Mouse (Mus musculus) midbrain, postnatal 0 days (tissue): ENCODE measurements at regions not wholly inside any gene's neighbourhood (a gene's known extent, or its start where the extent isn't known, plus 50 kb on each side); places are given as distances from the start of the nearest gene placed in this dataset.

Experiments used
- ATAC-seq: fragments of 200-750 bp; cut with Nextera tagmentation; 2 replicates; pipeline ENCODE4 v1.8.0; 2017; ENCODE audit warnings: moderate number of reproducible peaks, mild to moderate bottlenecking, moderate TSS enrichment, moderate library complexity; ENCODE audit not compliant: low FRiP score
- DNase-seq: peaks from one replicate; pipeline ENCODE4 v3.0.0-alpha.2; 2015; ENCODE audit warnings: low spot score
- H3K27ac ChIP-seq: fragments of 300-500 bp; sonication (generic); 2 replicates; pipeline ENCODE4 v1.5.1; 2014; ENCODE audit warnings: low read depth, mild to moderate bottlenecking, low read length, mixed read lengths
- H3K27me3 ChIP-seq: fragments of 300-500 bp; sonication (generic); 2 replicates; pipeline ENCODE4 v1.6.1; 2014; ENCODE audit warnings: low read length, control low read depth, mixed read lengths; ENCODE audit not compliant: insufficient read depth
- H3K36me3 ChIP-seq: fragments of 300-500 bp; sonication (generic); 2 replicates; pipeline ENCODE4 v1.6.1; 2014; ENCODE audit warnings: low read length, control low read depth, mixed read lengths; ENCODE audit not compliant: insufficient read depth
- H3K4me1 ChIP-seq: fragments of 300-500 bp; sonication (generic); 2 replicates; pipeline ENCODE4 v1.6.1; 2014; ENCODE audit warnings: mild to moderate bottlenecking, control low read depth, antibody characterized with exemption, low read length, mixed read lengths; ENCODE audit not compliant: insufficient read depth
- H3K4me2 ChIP-seq: fragments of 300-500 bp; sonication (generic); 2 replicates; pipeline ENCODE4 v1.6.1; 2014; ENCODE audit warnings: low read depth, mild to moderate bottlenecking, low read length, mixed read lengths; ENCODE audit not compliant: poor library complexity, severe bottlenecking
- H3K4me3 ChIP-seq: fragments of 300-500 bp; sonication (generic); 2 replicates; pipeline ENCODE4 v1.5.1; 2014; ENCODE audit warnings: low read depth, mild to moderate bottlenecking, low read length, moderate library complexity
- H3K9ac ChIP-seq: fragments of 300-500 bp; sonication (generic); replicated peaks from 2 replicates; pipeline ENCODE4 v1.6.1; 2014; ENCODE audit warnings: mild to moderate bottlenecking, low read length, moderate library complexity, mixed read lengths; ENCODE audit not compliant: poor library complexity, severe bottlenecking
- H3K9me3 ChIP-seq: fragments of 300-500 bp; sonication (generic); 2 replicates; pipeline ENCODE4 v1.6.1; 2016; ENCODE audit warnings: low read length, control low read depth
- CTCF ChIP-seq: IDR thresholded peaks from 2 replicates; pipeline ENCODE4 v1.5.1; 2016; ENCODE audit warnings: antibody characterized with exemption, mild to moderate bottlenecking
- WGBS: fragments of 180-500 bp; shearing (Covaris S2); extraction: QIAGEN DNeasy Blood & Tissue Kit; methylation state at CpG from one replicate; pipeline ENCODE4 v1.1.7; 2014; 5-methylcytosine and 5-hydroxymethylcytosine counted together

GRCm38 (mm10) chr9:91207281-91207680 lies 154.9 kb upstream of the Zic4 start:
- Histone ChIP-seq H3K9ac (no peak overlapping the region), H3K36me3 (no peaks in the 10 kb centered on the region)
- ATAC-seq, result no peak

GRCm38 (mm10) chr9:91227673-91228440 lies 134.4 kb upstream of the Zic4 start:
- H3K9ac ChIP-seq, result no peak overlapping the region
- H3K36me3 ChIP-seq, result no peaks in the 10 kb centered on the region
- 29% methylated on average over 10 of the region's 10 CpGs for WGBS
- peak overlapping the region; percentile 24; the same call in 1 of the 2 replicates for H3K4me2 ChIP-seq
- H3K27ac ChIP-seq, result no peak overlapping the region
- DNase-seq (peak; percentile 56), ATAC-seq (peak; percentile 69; the same call in 1 of the 2 replicates)
- no peaks in the 10 kb centered on the region for H3K4me1 ChIP-seq
- H3K27me3 ChIP-seq, result no peaks in the 10 kb centered on the region
- no peak for TF ChIP-seq CTCF
- H3K4me3 ChIP-seq, result 0 out of 2 replicates have a peak overlapping the region, but pooled peaks have one; percentile 12
- no peaks in the 10 kb centered on the region for H3K9me3 ChIP-seq

More at GRCm38 (mm10) chr9:91207281-91207680, 154.9 kb upstream of the Zic4 start:
- WGBS, result 63% methylated on average over 2 of the region's 2 CpGs
- Histone ChIP-seq H3K4me1 (no peaks in the 10 kb centered on the region), H3K4me2 (no peak overlapping the region), H3K27me3 (no peaks in the 10 kb centered on the region), H3K4me3 (no peak overlapping the region), H3K27ac (no peak overlapping the region), H3K9me3 (no peaks in the 10 kb centered on the region)
- peak; percentile 6 for DNase-seq
- no peak for TF ChIP-seq CTCF

- Histone ChIP-seq H3K4me3 (no peak overlapping the region), H3K27me3 (no peaks in the 10 kb centered on the region), H3K4me1 (no peaks in the 10 kb centered on the region), H3K27ac (no peak overlapping the region), H3K36me3 (no peaks in the 10 kb centered on the region), H3K9ac (no peak overlapping the region), H3K4me2 (no peak overlapping the region), H3K9me3 (no peaks in the 10 kb centered on the region)
- DNase-seq (no peak), ATAC-seq (no peak)
- TF ChIP-seq CTCF, result no peak
- whole genome bisulfite sequencing, result 46% methylated on average over 5 of the region's 5 CpGs
Measured at GRCm38 (mm10) chr9:91228525-91228924, 133.7 kb upstream of the Zic4 start.

- H3K9me3 ChIP-seq, result no peaks in the 10 kb centered on the region
- no peak for TF ChIP-seq CTCF
- 73% methylated on average over 1 of the region's 1 CpGs for WGBS
- no peak overlapping the region for H3K27ac ChIP-seq
- H3K4me1 ChIP-seq, result no peaks in the 10 kb centered on the region
- no peak for ATAC-seq
- H3K27me3 ChIP-seq, result no peaks in the 10 kb centered on the region
- no peak overlapping the region for H3K4me2 ChIP-seq
- no peak overlapping the region for H3K4me3 ChIP-seq
- no peak for DNase-seq
- no peak overlapping the region for H3K9ac ChIP-seq
- no peaks in the 10 kb centered on the region for H3K36me3 ChIP-seq
Measured at GRCm38 (mm10) chr9:91253886-91254285, 108.3 kb upstream of the Zic4 start.

- Histone ChIP-seq H3K36me3 (no peaks in the 10 kb centered on the region), H3K4me2 (no peak overlapping the region), H3K4me1 (no peaks in the 10 kb centered on the region), H3K27ac (no peak overlapping the region), H3K9ac (no peak overlapping the region), H3K4me3 (no peak overlapping the region), H3K27me3 (no peaks in the 10 kb centered on the region), H3K9me3 (no peaks in the 10 kb centered on the region)
- TF ChIP-seq CTCF, result no peak
- ATAC-seq, result no peak
- no peak for DNase-seq
- 82% methylated on average over 3 of the region's 3 CpGs for WGBS
Measured at GRCm38 (mm10) chr9:91291340-91291739, 70.9 kb upstream of the Zic4 start.
